Mouse (Mus musculus) CH12.LX (cell line): ENCODE data around the gene Capn13.

Experiments
- BHLHE40 ChIP-seq: IDR thresholded peaks from 2 replicates; pipeline ENCODE4 v1.6.1; 2011; ENCODE audit warnings: mild to moderate bottlenecking, low read depth, low read length, improper control_type of control experiment
- CTCF ChIP-seq, 2 experiments: IDR thresholded peaks in 1 of 2; conservative IDR thresholded peaks in 1 of 2; 2 replicates each; pipeline ENCODE4 v1.5.1; 2011 to 2012; ENCODE audit warnings: low read depth in 2 of 2, low read length in 2 of 2, improper control_type of control experiment in 1 of 2, inconsistent platforms in 1 of 2, mild to moderate bottlenecking in 1 of 2, moderate library complexity in 1 of 2
- ELF1 ChIP-seq: IDR thresholded peaks from 2 replicates; pipeline ENCODE4 v1.6.1; 2014; ENCODE audit warnings: low read depth, mild to moderate bottlenecking, inconsistent platforms, low read length, improper control_type of control experiment
- EP300 ChIP-seq: IDR thresholded peaks from 2 replicates; pipeline ENCODE4 v1.6.1; 2011; ENCODE audit warnings: low read length, improper control_type of control experiment
- MYC ChIP-seq: IDR thresholded peaks from 2 replicates; pipeline ENCODE4 v1.6.1; 2011; ENCODE audit warnings: low read depth, mild to moderate bottlenecking, improper control_type of control experiment, low read length
- PAX5 ChIP-seq: IDR thresholded peaks from 2 replicates; pipeline ENCODE4 v1.6.1; 2012; ENCODE audit warnings: low read length, inconsistent platforms, mixed read lengths
- UBTF ChIP-seq: IDR thresholded peaks from 2 replicates; pipeline ENCODE4 v1.6.1; 2012; ENCODE audit warnings: low read depth, mild to moderate bottlenecking, inconsistent platforms, low read length, improper control_type of control experiment, moderate library complexity
- ZC3H11A ChIP-seq: IDR thresholded peaks from 2 replicates; pipeline ENCODE4 v1.6.1; 2012; ENCODE audit warnings: low read depth, mild to moderate bottlenecking, inconsistent platforms, low read length, improper control_type of control experiment

DNA sequence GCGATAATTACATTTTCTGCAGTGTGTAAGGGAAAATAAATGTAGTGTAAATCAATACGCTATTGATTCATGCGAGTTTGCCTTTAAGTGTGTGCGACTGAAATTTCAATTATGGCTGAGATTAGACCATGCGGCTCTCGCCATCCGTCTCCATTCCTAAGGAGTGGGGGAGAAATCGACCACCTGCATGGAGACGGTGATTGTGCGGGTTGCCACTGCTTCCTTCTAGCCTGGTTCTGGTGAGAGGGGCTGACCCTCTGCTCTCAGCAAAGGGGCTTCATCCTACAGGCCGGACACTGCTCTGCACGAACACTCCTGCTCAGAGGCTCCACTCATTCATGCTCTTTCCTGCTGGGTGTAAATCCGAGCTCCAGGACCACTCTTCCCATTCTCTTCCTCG is 58.0 kb downstream of the Capn13 start:
- TF ChIP-seq ELF1, result no peak
- no peak for TF ChIP-seq UBTF
- TF ChIP-seq ZC3H11A, result no peak
- no peak for TF ChIP-seq CTCF (conservative IDR thresholded peaks at IDR 0.05 in 1 of 2, IDR thresholded peaks at IDR 0.05 in 1 of 2; ENCODE audit: low read depth in 2 of 2, low read length in 2 of 2)
- TF ChIP-seq EP300, result no peak
- no peak for TF ChIP-seq MYC
- no peak for TF ChIP-seq PAX5
- TF ChIP-seq BHLHE40, result no peak
